Mouse (Mus musculus) spleen, adult 12 weeks (tissue): ENCODE results near the gene Me3.

Experiments
- DNase-seq: peaks from one replicate; pipeline ENCODE4 v3.0.0; 2022; ENCODE audit warnings: low spot score

The Me3 gene

GRCm38 (mm10) chr7:89666361-89666760 is 34.2 kb downstream of the Me3 start:
- no peak for DNase-seq

DNA sequence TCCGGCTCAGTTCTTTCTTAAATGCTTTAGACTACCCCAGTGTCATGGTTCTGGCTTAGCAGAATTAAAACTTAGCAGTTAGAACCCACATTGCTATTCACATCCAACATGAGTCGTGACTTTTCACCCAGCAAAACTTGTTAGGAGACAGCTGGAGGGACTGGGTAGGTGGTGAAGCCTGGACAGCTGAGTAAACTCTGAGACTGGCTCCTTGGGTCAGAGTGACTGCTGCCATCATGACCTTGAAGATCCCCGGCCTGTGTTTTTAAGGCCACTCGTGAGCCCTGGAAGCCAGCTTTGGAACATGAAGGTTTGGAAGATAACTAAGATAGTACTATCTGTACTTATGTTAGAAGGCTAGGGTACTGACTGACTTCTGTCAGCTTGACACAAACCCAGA is 35.4 kb downstream of the Me3 start:
- DNase-seq: no peak

DNA sequence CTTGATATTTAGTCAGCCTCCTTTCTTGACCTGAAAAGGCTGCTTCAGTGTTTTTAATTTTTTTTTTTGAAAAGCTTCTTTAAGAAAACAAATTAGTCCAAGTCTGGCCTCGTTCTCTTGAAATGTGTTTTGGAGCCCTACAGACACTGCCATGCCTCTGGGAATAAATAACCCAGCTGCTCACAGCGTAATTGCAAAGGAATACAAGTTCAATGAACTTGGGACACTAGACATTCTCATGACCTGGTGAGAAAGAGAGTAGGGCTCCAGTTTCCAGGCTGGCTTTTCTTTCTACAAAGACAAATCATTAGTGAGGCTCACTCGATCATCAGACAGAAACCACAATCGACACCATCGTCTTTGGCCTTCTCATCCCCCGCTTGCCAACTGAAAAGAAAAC is 37.3 kb downstream of the Me3 start:
- no peak for DNase-seq

- DNase-seq: no peak
Observed at GRCm38 (mm10) chr7:89671104-89671831, 39.1 kb downstream of the Me3 start.

GRCm38 (mm10) chr7:89676176-89676575 is 44.0 kb downstream of the Me3 start:
- no peak for DNase-seq

GRCm38 (mm10) chr7:89677850-89678249 is 45.7 kb downstream of the Me3 start:
- DNase-seq: no peak

DNA sequence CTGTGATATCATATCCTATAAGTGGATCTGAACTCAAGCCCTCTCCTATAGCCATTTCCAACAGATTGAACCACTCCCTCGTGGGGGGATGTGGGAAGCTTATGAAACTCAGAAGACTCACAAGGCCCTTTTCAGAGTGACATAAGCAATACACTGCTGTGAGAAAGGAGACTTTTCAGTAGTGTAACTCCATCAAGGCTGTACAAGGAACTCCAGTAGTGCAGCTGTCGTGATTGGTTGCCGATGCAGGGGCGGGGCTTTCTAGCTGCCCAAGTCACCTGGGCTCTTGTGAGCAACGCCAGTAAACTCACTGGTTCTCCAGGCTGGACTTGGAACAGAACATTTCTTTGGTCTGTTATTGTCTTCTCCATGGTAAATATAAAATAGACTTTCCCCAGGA is 46.5 kb downstream of the Me3 start:
- no peak for DNase-seq

- no peak for DNase-seq
Observed at GRCm38 (mm10) chr7:89679139-89679538, 46.9 kb downstream of the Me3 start.

- DNase-seq: no peak
Observed at GRCm38 (mm10) chr7:89679621-89680140, 47.5 kb downstream of the Me3 start.

DNA sequence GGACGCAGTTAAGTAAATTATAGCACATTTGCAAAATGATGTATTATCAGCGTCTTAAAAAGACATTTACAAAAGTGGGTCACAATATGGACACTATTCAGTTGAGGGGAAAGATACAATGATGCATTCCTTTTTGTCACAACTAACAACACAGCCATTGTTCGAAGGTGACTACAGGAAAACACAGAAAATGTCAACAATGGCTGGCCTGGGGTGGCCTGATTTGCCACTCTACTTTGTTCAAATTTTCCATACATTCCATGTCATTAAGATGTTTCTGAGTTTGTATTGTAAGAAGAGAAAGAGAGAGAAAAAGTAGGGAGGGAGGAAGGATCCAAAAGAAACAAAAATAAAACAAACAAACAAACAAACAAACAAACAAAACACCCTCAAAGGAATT is 48.7 kb downstream of the Me3 start:
- no peak for DNase-seq

DNA sequence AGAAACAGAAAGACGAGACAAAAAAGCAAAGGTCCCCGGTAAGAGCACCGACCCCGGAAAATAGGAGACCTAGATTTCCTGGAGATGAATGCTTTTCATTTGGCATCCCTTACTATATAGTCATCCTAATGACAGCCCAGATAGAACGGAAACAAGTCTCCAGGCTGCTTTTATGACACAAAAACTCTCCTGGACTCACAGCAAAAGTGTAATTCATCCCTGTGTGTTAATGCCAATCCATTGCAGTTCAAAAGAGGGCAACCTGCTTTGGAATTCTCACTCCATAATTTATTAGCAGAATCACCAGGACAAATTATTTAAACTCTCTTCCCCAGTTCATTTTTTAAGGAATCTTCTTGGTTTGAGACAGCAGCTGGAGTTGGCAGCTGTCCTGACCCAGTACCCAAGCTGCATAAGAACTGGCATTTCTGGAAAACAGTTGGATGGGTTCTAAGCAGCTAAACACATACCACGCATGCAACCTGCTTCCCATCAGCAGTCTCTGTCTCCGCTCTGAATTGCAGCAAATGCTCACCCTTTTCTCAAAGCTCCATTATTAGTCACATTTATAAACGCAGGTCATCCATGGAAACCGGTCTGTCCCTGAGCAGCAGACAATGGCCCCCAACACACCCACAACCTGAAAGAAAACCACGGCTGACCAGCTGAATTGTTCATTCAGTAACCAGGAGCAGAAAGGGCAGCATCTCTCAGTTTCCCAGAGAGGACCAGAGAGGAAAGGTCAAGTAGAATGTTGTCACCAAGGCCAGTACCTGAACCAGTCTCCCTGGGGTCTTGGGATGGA is 49.7 kb downstream of the Me3 start:
- DNase-seq: no peak

DNA sequence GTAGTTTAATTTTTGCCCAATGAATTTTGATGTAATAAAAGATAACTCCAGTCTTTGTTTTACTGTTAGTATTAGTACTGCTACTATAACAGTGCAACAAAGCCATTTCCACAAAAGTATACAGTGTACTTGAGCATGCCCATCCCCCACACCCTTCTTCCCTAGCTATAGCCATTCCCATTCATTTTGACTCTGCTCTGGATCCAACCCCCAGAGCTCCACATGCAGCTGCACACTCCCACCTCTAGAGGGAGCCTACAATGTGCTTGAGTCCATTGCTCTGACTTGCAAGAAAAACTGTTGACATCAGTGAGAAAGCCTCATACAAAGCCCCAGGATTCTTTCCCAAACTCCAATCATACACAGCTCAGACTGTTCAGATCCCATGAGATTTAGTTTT is 66.0 kb downstream of the Me3 start:
- no peak for DNase-seq

GRCm38 (mm10) chr7:89699668-89700350 is 67.6 kb downstream of the Me3 start:
- DNase-seq: no peak

DNA sequence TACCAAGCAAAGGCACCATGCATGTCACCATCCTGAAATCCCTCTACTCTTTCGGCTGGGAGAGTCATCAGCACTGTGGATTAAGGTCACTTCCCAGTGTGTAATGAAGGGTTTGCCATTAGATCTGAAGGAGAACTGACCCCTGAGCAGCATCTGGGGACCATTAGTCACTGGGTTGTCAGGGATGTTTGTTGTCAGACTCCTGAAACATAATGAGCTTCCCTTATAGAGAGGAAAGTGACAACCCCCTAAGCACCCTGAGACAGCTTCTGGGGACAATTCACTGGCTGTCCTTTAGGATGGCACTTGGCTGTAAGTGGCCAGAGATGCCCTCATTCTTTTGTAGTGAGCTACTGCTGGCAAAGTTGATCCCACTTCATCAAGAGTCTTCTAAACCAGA is 68.3 kb downstream of the Me3 start:
- no peak for DNase-seq

GRCm38 (mm10) chr7:89710776-89711175 is 78.6 kb downstream of the Me3 start:
- no peak for DNase-seq

GRCm38 (mm10) chr7:89713059-89713458 is 80.9 kb downstream of the Me3 start:
- DNase-seq: no peak

GRCm38 (mm10) chr7:89716226-89716625 is 84.0 kb downstream of the Me3 start:
- no peak for DNase-seq

DNA sequence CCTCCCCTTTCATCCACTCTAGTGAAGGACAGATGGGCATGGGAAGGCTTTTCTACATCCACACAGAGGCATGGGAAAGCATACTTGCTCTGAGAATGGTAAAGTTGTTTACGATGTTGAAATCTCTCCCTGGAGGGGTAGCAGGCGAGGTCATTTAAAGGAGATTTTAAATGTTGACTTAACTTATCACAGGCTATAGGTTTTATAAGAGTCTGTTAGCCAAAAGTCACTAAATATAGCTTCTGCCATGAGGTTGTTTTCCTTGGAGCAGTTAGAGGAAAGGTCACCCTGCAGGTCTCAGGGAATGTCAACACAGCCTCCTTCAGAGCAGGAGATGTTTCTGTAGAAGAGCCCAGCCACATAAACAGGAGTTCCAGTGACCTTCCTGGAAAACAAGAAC is 85.3 kb downstream of the Me3 start:
- DNase-seq: no peak

DNA sequence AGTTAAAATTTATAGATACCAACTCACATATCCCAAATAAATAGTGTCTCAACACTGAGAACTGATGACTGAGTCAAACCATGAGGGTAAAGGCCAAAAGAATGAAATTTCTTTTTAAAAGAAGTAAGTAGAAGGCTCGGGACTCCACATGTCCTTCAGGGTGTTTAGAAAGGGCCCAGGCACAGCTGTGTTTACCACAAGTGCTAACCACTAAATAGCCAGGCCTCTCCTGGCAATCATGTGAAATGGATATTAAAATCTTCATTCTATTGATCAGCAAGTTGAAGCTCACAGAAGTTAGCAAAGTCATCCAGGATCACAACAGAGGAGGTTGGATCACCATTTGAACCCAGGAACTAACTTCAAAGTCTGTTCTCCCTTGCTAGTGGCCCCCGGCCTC is 86.1 kb downstream of the Me3 start:
- no peak for DNase-seq

DNA sequence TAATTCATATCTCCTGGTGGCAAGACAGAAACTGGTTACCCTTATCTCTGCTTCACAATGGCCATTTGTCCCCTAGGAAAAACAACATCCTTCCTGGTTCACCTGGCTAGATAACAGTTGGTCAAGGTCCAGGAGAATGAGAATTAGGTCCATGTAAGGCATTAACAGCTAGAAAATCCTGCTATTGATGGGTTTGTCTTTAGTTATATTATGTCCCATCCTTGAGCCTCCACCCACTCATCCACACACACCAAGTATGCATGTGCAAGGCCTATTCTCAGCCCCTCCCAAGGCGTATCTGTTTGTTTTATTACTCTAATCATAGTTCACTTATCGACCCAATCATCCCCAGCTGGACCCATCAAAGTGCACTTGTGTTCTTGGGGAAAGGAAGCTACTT is 88.1 kb downstream of the Me3 start:
- DNase-seq: no peak

GRCm38 (mm10) chr7:89726712-89727111 is 94.5 kb downstream of the Me3 start:
- DNase-seq: no peak

- no peak for DNase-seq
Observed at GRCm38 (mm10) chr7:89727615-89728014, 95.4 kb downstream of the Me3 start.

- no peak for DNase-seq
Observed at GRCm38 (mm10) chr7:89728393-89728792, 96.2 kb downstream of the Me3 start.
